Mouse (Mus musculus): Measurements from ENCODE around the gene Aicda.

DNA sequence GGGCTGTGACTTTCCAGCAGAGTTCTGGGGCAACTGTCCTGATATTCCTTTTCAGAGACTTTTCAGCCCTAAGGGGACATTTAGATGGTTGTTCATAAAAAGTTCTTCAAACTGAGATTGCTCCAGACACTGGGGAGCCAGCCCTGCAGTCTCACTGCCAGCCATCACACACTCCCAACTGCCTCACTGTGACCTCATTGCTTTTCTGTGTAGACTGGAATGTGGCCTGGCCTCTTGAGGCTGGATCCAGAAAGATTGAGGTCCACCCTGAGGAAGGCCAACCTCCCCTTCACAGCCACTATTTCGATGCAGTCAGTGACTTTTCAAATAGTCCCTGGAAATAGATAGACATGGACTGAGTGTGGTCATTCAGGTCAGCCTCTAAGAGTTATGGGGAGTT lies 35.9 kb upstream of the Aicda start:
- TF ChIP-seq CTCF (IDR thresholded peaks at IDR 0.05; ENCODE audit: low read depth) (no peak), EP300 (IDR thresholded peaks at IDR 0.05; ENCODE audit: low read depth) (no peak)

Measured in heart, postnatal 0 days (tissue).